Mouse (Mus musculus) brain, embryonic 14.5 days (tissue): ENCODE data around the gene Pgap3. TPM values are rescaled to one million over a fixed set of nuclear protein-coding genes. Genes with fewer than 3 reads are reported as not detected.
A peak's percentile ranks its signal among the peaks of the same experiment; 100 is the strongest.
"Not testable (repeated sequence)": the region's sequence is repeated elsewhere in the genome, so short reads cannot be mapped to it uniquely, and the experiment has no call there.

Source experiments
- DNase-seq: peaks from one replicate; pipeline ENCODE4 v3.0.0-alpha.2; 2011; ENCODE audit warnings: low read depth
- CTCF ChIP-seq: fragments of 200-500 bp; IDR thresholded peaks from 2 replicates; pipeline ENCODE4 v1.5.1; 2012; ENCODE audit warnings: inconsistent platforms, mild to moderate bottlenecking, moderate library complexity, borderline replicate concordance; ENCODE audit not compliant: insufficient read depth, insufficient read length; ENCODE audit errors: extremely low read depth
- POLR2A ChIP-seq: fragments of 200-500 bp; IDR thresholded peaks from 2 replicates; pipeline ENCODE4 v1.6.1; 2012; ENCODE audit warnings: mild to moderate bottlenecking, inconsistent platforms, borderline replicate concordance; ENCODE audit not compliant: poor library complexity, insufficient read depth, insufficient read length, severe bottlenecking; ENCODE audit errors: extremely low read depth
- polyA plus RNA-seq: library from polyadenylated mRNA; depleted of rRNA; stranded (reverse); fragments of >200 nt; gene quantifications from 2 replicates; pipeline ENCODE4 v1.2.3, GENCODE M21; 2012

Pgap3 gene
- polyA plus RNA-seq, 1 experiment, result 12.0 TPM

DNA sequence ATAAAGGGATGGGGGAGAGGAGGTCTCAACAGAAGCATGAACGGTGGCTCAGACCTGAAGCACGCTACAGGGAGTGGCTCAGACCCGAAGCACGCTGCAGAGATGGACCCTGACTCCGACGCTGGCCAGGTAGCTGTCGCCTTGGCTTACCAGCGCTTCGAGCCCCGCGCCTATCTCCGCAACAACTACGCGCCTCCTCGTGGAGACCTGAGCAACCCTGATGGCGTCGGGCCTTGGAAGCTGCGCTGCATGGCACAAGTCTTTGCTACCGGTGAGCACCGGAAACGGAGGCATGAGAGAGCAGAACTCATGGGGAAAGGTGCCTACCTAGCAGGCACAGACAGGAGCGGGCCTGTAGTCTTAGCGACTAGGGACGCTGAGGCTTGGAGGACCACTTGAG lies 13.7 kb downstream of the Pgap3 start:
- TF ChIP-seq CTCF (no peak), POLR2A (no peak)
- DNase-seq, result no peak

DNA sequence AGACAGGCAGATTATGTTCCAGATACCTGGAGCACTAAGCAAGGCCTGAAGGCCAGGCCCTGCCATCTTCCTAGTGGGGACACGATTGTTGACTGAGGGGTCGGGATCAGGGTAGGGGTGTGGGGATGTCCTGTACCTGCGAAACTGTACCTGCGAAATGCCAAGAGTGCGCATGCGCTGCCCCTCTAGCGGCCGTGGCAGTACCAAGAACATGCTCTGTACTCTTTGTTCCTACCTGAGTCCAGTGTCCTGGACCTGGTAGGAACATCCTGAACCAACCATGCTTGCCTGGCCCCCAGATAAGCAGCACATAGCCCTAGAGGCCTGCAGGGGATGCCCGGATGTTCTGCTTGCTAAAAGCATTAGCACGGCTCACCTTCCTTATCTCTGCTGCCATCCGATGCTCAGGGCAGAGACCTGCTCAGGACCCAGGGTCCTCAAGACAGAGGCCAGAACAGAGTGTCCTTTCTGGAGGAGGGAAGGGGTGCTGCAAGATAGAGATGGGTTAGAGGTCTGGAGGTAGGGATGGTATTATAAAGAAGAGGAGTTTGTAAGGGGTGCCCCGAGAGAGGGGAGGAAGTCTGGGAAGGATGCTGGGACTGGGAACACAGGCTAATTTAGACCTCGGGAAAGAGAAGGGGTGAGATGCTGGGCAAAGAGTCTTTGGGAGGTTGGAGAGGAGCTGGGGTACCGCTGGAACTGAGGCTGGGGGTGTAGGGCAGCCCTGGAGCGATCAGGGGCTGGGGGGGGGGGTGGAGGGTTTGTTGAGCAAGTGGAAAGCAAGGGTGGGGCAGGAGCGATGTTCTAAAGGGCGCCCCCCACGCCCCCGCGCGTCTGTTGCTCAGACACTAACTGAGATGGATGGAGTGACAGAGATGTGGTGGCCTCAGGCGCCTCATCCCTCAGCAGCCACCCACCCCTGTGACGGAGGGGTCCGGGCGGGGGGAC lies 14.4 kb downstream of the Pgap3 start, which contains the start of gene Pnmt:
TSS of gene Pnmt (plus strand) at position 813 of the 948 bp plus-strand sequence.
- DNase-seq, result no peak
- TF ChIP-seq CTCF, result no peak
- no peak for TF ChIP-seq POLR2A

DNA sequence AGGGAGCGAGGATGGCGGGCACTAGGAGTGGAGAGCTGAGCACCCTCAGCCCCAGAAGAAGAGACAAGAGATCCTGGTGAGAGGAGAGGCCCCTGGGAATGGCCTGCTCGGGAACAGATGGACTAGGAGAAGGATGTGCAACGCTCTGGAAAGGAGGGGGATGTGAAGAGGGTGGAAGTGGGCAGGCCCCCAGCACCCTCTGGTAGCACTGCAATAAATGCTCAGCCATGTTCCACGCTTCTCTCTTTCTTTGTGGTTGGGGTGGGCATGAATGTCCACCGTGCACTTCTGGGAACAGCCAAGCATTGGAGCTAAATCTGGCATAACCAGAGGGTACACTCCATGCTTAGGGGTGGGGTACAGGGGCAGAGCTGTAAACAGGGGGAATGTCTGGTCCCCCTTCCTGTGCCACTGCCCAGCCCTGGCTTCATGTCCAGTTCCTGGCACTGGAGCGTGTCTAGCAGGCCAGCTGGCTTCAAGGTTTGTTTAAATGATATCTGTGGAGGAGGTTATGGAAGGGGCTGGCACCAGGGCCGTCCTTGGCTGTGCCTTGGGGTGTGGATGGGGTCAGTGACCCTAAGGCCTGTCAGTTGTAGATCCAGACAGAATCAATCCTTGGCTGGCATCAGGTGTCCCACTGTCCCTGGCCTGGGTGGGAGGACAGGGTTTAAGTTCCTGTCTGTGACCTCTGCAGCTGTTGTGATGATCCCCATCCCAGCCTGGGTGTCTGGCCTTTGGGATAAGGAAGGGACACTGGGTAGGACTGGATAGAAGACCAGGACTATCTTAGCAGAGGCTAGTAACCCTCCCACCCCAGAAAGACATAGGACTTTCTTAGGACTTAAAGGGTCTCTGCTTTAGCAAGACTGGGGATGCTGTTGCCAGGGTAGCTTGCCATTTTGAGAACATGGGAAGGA lies 15.3 kb downstream of the Pgap3 start:
- DNase-seq, result no peak
- TF ChIP-seq CTCF (no peak), POLR2A (no peak)

DNA sequence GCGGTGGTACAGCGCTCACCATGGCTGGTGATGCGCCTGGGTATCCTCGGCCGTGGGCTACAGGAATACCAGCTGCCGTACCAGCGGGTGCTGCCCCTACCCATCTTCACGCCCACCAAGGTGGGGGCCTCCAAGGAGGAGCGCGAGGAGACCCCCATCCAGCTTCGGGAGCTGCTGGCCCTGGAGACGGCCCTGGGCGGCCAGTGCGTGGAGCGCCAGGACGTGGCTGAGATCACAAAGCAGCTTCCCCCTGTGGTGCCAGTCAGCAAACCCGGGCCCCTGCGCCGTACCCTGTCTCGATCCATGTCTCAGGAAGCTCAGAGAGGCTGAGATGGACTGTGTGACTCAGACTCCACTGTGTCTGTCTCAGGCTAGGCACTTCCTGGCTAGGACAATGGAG lies 16.1 kb downstream of the Pgap3 start:
- DNase-seq, result no peak
- no peak for TF ChIP-seq POLR2A

DNA sequence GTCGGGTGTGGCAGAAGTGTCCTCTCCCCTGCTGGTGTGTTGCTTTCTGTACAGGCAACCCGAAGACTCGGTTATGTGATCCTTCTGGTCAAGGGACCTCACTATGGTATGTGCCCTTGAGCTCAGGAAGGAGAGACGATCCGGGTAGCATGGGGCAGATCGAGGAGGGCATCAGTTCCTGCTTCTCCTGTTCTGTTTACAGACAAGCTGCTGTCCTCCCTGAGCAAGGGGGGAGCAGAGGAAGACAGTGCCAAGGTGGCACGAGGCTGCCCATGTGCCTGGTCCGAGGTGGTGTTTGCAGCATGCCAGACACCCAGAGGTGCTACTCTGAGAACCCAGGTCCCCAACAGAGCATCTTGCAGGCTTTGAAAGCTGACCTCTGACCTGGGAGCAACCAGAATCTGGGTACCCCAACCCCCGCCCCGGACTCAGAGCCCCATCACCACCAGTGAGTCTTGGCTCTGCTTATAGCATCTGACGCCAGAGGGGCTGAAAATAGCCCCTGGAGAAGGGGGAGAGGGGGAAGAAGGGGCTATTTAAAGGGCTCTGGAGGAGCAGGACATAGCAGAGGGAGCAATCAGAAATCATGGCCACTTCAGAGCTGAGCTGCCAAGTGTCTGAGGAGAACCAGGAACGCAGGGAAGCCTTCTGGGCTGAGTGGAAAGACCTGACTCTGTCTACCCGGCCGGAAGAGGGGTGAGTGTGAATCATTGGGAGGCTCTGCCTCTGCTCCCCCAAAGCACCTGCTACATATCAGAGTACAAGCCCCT lies 16.8 kb downstream of the Pgap3 start, which contains the start of gene Tcap:
TSS of gene Tcap (plus strand) at position 551 of the 770 bp plus-strand sequence.
- no peak for DNase-seq
- TF ChIP-seq CTCF, result no peak

DNA sequence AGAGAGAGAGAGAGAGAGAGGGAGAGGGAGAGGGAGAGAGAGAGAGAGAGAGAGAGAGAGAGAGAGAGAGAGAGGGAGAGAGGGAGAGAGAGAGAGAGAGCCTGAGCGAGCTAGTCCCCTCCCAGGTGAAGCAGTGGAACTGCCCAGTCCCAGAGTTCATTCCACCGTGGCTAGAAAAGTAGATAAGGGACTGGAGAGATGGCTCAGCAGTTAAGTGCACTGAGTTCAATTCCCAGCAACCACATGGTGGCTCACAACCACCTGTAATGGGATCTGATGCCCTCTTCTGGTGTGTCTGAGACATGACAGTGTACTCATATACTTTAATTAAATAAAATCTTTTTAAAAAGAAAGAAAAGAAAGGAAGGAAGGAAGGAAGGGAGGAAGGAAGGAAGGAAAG lies 17.9 kb downstream of the Pgap3 start:
- not testable (repeated sequence) for DNase-seq

DNA sequence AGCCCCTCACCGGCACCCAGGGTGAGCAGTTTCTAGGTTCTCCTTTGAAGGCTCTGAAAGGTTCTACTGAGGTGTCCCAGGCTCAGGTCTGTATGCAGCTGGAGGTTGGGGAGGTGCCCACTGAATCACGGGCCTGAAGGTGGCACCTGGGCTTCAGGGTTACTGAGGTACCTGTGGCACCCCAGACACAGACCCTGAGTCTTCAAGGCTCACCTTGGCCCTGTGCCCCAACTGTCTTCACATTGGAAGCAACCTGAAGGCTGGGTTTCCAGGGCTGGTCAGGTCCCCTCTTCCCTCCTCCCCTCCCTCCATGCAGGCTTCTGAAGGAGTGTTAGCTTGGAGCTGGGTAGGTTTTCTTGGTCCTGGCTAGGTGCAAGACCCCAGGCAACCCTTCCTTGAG lies 18.6 kb downstream of the Pgap3 start:
- TF ChIP-seq CTCF, result no peak
- no peak for TF ChIP-seq POLR2A
- DNase-seq, result no peak

DNA sequence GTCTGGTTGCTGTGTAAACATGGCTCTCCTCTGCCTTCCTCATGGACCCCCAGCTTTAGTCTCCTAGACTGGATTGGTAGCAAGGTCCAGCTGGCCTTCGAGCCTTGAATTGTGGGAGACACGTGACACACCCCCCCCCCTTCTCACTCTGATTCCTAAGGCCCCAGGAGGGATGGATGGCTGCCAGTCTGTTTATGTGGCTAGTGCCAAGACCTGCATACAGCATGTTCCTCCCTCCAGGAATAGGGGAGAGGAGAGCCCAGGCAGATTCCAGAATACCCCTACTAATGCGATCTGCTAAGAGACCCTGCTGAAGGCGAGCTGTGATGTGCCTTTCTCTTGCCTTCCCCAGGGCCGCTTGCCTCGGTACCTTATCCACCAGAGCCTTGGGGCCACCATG lies 20.2 kb downstream of the Pgap3 start:
- no peak for TF ChIP-seq CTCF
- no peak for TF ChIP-seq POLR2A
- DNase-seq, result peak; percentile 82

DNA sequence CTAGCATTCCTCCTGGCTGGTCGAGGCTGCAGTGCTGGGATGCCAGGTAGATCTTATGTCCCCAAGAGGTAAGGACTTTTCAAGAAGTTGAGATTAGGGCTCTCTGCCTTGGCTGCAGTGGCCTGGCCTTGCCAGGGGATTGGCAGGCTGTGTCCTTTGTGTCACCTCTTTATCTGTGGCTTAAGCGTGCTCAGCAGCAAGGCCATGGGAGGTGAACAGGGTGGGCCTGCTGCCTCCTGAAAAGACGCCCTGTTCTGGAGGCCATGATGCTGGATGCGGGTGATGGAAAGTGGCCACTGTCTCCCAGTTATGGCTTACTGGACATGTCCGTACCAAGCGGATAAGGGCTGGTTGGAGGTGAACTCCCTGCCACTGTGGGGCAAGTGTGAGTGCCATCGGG lies 20.9 kb downstream of the Pgap3 start:
- no peak for TF ChIP-seq CTCF
- no peak for TF ChIP-seq POLR2A
- DNase-seq, result no peak

DNA sequence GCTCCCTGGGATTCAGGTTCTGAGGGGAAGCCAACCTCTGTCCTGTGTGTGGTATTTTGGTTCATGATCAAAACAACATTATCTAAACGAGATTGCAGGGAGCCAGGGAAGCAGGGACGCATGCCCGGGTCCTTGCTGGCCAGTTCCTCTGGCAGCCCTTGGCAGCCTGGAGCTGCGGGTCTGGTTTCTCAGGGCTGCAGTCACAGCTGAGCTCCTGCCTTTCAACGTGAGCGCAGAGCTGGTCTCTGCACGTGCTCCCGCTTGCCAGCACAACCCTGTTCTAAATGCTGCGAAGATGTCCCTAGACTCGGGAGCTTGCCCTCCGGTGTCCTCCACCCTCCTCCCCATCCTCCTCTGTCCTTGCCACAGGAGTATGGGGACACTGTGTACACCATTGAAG lies 22.5 kb downstream of the Pgap3 start:
- DNase-seq, result no peak

DNA sequence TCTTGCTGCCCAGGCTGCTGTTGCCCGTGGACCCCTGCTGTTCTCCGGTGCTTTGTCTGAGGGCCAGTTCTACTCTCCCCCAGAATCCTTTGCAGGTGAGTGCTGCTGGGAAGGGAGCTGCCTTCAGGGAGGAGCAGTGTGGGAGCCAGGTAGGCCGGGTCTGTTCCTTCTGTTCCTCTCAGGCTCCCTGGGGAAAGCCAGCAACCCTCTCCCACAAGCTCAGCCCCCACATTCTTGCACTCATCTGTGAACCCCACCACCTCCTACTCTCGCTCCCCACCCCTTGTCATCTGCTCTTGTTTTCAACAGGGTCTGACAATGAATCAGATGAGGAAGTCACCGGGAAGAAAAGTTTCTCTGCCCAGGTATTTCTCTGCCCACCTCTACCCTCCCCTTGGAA lies 23.5 kb downstream of the Pgap3 start:
- DNase-seq, result no peak
- TF ChIP-seq CTCF (no peak), POLR2A (no peak)

More for the DNA sequence above, 22.5 kb downstream of the Pgap3 start:
- TF ChIP-seq POLR2A (no peak), CTCF (no peak)
